10 mouse cellular contexts compared by ENCODE assay signal in genomic region chr15:28189668-28190067, GRCm38 (mm10). TPM values are rescaled to one million over a fixed set of nuclear protein-coding genes. Genes with fewer than 3 reads are reported as not detected.
DNase-seq lines count a peak whose midpoint lies in the region; ATAC-seq and TF ChIP-seq lines count a peak whose summit lies in the region.
"Had no signal": no experiment of that assay in that cellular context is flagged by ENCODE, and none has a peak within 500 bp of the region (broad histone marks: within the 10 kb centered on the region; RNA-seq: fewer than 3 reads in every experiment).

No protein-coding gene starts in this region.

- H3K27me3 ChIP-seq in heart, embryonic 13.5 days (replicated peaks), result no peaks in the 10 kb centered on the region
- H3K27me3 ChIP-seq in heart, adult 2 months (ENCODE audit: control insufficient read depth, insufficient read depth, low read length), result no peaks in the 10 kb centered on the region

- peak overlapping the region; percentile 48 for H3K4me2 ChIP-seq in heart, embryonic 13.5 days

- no peak for TF ChIP-seq CTCF in heart, adult 2 months (IDR thresholded peaks at IDR 0.05)

- H3K9ac ChIP-seq in heart, embryonic 13.5 days, result peak overlapping the region; percentile 28; the same call in 1 of the 2 replicates
- no peak overlapping the region for H3K9ac ChIP-seq in heart, adult 2 months (ENCODE audit: low read depth, low read length)

- no peak overlapping the region for H3K27ac ChIP-seq in heart, embryonic 13.5 days (replicated peaks)
- no peak overlapping the region for H3K27ac ChIP-seq in heart, adult 2 months

- no peak for TF ChIP-seq EP300 in heart, adult 2 months (IDR thresholded peaks at IDR 0.05; ENCODE audit: insufficient read depth, low read depth, low read length)

- H3K4me3 ChIP-seq in heart, embryonic 13.5 days, result no peak overlapping the region
- H3K4me3 ChIP-seq in heart, adult 2 months, result no peak overlapping the region

- no peaks in the 10 kb centered on the region for H3K9me3 ChIP-seq in heart, embryonic 13.5 days

- TF ChIP-seq POLR2A in heart, adult 2 months (IDR thresholded peaks at IDR 0.05; ENCODE audit: insufficient read depth, low read depth, low read length), result no peak

- intact Hi-C loops in heart, adult 2 months (cut with DNase I), result loop anchor here (10.0 kb wide), 2 partner anchors 435 to 535 kb away; no protein-coding TSS in a partner anchor

- ATAC-seq in heart, embryonic 13.5 days (ENCODE audit: extremely low read depth, insufficient number of reproducible peaks, low FRiP score, low TSS enrichment), result no peak
- peak; percentile 78 for ATAC-seq in monocyte, adult 5-6 weeks (replicated peaks; ENCODE audit: insufficient number of reproducible peaks, low FRiP score, low TSS enrichment, poor library complexity, severe bottlenecking)
- no peak for ATAC-seq in erythroblast, adult 5-6 weeks (replicated peaks; ENCODE audit: low FRiP score, poor library complexity, severe bottlenecking)

- 32% methylated on average over 12 of the region's 12 CpGs for WGBS in heart, embryonic 13.5 days
- WGBS in heart, adult 2 months, result 31% methylated on average over 12 of the region's 12 CpGs

- no peaks in the 10 kb centered on the region for H3K79me2 ChIP-seq in heart, adult 2 months (replicated peaks; ENCODE audit: control insufficient read depth, insufficient read depth, low read length)

- no peak for DNase-seq in heart, adult 2 months
- DNase-seq in B cell, adult 2 months, result peak; percentile 53 to 56
- peak; percentile 35 for DNase-seq in brain, adult 2 months (ENCODE audit: low read depth, low spot score)
- DNase-seq in urinary bladder, postnatal 4 days (ENCODE audit: low spot score in 2 of 2), result no peak
- DNase-seq in kidney, adult 18-20 months, result no peak
- DNase-seq: lung, adult 2 months had no signal

- no peaks in the 10 kb centered on the region for H3K4me1 ChIP-seq in heart, embryonic 13.5 days
- 0 out of 2 replicates have a peak, but pooled peaks cover 1% of the 10 kb centered on the region for H3K4me1 ChIP-seq in heart, adult 2 months (ENCODE audit: control insufficient read depth, insufficient read depth, low read length)

- H3K36me3 ChIP-seq in heart, embryonic 13.5 days, result no peaks in the 10 kb centered on the region
- H3K36me3 ChIP-seq in heart, adult 2 months (ENCODE audit: control insufficient read depth, insufficient read depth, low read length), result no peaks in the 10 kb centered on the region

RNA-seq across cellular contexts. Expression of gene Dnah5, which starts 13.9 kb away (rescaled TPM):
- not detected in 2 replicates for polyA plus RNA-seq in heart, embryonic 13.5 days (2015; fragmentation: Nextera tagmentation; extraction: Ambion mirVana)
- total RNA-seq in heart, adult 2 months (2021), result under 1 TPM in 1 of 2 experiments, not detected in 1; 0.03 TPM
- 0.18 TPM in 1 of 2 replicates, not detected in the other for polyA plus RNA-seq in heart, adult 2 months (2012; rRNA removed)
- 0.10 TPM in 1 of 3 replicates, not detected in the others for total RNA-seq in monocyte, adult 5-6 weeks (2017)
- total RNA-seq in erythroblast, adult 5-6 weeks (2015; ENCODE audit: low replicate concordance), result not detected in 2 replicates
- not detected in 2 replicates for total RNA-seq in erythroblast, adult 5-6 weeks (2017; ENCODE audit: low replicate concordance)
- total RNA-seq: MEL had no signal

Comparison
In these comparisons a context has a peak if more than half of its experiments do, and no peak if none do; other contexts are left out.
1. DNase-seq: peak in B cell, adult 2 months (2 of 2) and brain, adult 2 months (single experiment); none in heart, adult 2 months (0 of 2), urinary bladder, postnatal 4 days (0 of 2) and kidney, adult 18-20 months (single experiment).